Mouse (Mus musculus): ENCODE results near the gene Atg14. TPM values are rescaled to one million over a fixed set of nuclear protein-coding genes. Genes with fewer than 3 reads are reported as not detected.

Gene Atg14
- polyA plus RNA-seq, 1 experiment from 2014 or later: 6.3 TPM

DNA sequence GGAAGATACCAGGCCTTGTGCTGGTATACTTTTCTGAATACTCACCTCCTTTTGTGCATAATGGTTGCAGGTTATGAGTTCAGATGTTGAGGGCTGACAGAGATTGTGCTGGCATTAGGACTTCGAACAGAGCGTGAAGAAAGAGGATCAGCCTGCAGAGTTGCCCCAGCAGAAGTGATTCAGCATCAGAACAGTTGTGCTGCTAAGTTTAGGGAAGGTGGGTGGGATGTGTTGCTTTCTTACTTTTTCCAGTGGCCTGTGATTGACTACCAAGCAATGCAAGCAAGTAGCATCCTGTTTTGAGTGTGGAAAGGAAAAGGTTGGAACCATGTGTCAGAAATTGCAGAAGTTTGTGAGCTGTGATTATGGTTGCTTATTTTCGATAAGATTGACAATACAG lies 56.8 kb downstream of the Atg14 start:
- no peaks in the 10 kb centered on the region for H3K27me3 ChIP-seq (ENCODE audit: insufficient read depth, low read length)
- H3K4me2 ChIP-seq (ENCODE audit: low read depth, low read length): no peak overlapping the region
- TF ChIP-seq EP300 (IDR thresholded peaks at IDR 0.05; ENCODE audit: low read depth): no peak
- TF ChIP-seq CTCF (IDR thresholded peaks at IDR 0.05; ENCODE audit: low read depth): no peak
- ATAC-seq (no peak), DNase-seq (no peak)
- WGBS (ENCODE audit: insufficient replicate concordance): 76% methylated on average over 3 of the region's 3 CpGs
- H3K9ac ChIP-seq (replicated peaks): no peak overlapping the region
- H3K4me3 ChIP-seq (ENCODE audit: low read depth, low read length): no peak overlapping the region
- H3K9me3 ChIP-seq (ENCODE audit: low read length): no peaks in the 10 kb centered on the region
- peaks cover 17% of the 10 kb centered on the region; the same call in 1 of the 2 replicates for H3K36me3 ChIP-seq (replicated peaks; ENCODE audit: insufficient read depth, low read length)
- H3K27ac ChIP-seq (ENCODE audit: low read depth): peak overlapping the region; percentile 49; the same call in 1 of the 2 replicates
- H3K4me1 ChIP-seq (ENCODE audit: insufficient read depth): peaks cover 29% of the 10 kb centered on the region

DNA sequence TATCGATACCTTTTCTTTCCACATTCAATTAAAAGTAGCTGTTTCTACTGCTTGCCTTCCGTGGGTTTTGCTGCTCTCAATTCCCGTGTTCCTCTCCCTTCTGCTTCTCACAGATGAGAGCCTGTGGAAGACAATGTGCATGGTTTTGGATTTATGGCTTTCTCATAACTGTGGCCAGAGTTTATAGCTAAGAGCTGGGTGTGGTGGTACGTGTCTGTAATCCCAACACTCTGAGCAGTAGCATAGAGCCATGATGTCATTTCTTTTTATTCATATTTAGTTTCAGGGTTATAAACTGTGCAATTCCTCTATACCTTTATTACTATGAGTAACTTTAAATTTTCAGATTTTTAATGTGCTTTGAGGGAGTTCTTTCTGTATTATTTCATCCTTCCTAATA lies 60.2 kb downstream of the Atg14 start:
- Histone ChIP-seq H3K9me3 (ENCODE audit: low read length) (no peaks in the 10 kb centered on the region), H3K4me1 (ENCODE audit: insufficient read depth) (peaks cover 19% of the 10 kb centered on the region), H3K36me3 (replicated peaks; ENCODE audit: insufficient read depth, low read length) (peaks cover 16% of the 10 kb centered on the region), H3K9ac (replicated peaks) (no peak overlapping the region), H3K4me3 (ENCODE audit: low read depth, low read length) (no peak overlapping the region), H3K27me3 (ENCODE audit: insufficient read depth, low read length) (no peaks in the 10 kb centered on the region), H3K4me2 (ENCODE audit: low read depth, low read length) (no peak overlapping the region), H3K27ac (ENCODE audit: low read depth) (no peak overlapping the region)
- no peak for DNase-seq
- 86% methylated on average over 4 of the region's 4 CpGs for WGBS (ENCODE audit: insufficient replicate concordance)
- TF ChIP-seq EP300 (IDR thresholded peaks at IDR 0.05; ENCODE audit: low read depth) (no peak), CTCF (IDR thresholded peaks at IDR 0.05; ENCODE audit: low read depth) (no peak)
- no peak for ATAC-seq

DNA sequence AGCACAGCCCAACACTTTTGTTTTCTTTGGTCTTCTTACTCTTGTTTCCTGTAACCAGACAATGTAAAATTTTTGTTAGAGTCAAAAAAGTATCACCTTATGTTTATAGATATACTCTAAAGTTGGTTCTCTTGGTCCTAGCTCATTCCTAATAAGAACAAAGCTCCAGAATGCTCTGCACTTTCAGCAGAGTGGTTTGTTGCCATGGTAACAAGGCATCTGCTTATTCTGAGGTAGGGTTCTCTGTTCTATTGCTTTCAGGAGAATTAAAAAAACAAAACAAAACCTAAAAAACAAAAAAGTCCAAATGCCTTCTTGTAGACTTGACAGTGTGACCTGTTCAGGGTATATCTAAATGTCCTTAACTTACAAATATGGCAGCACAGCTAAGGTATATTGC lies 62.4 kb downstream of the Atg14 start:
- peaks cover 18% of the 10 kb centered on the region for H3K36me3 ChIP-seq (replicated peaks; ENCODE audit: insufficient read depth, low read length)
- H3K27me3 ChIP-seq (ENCODE audit: insufficient read depth, low read length): no peaks in the 10 kb centered on the region
- ATAC-seq: no peak
- no peak overlapping the region for H3K4me3 ChIP-seq (ENCODE audit: low read depth, low read length)
- H3K9me3 ChIP-seq (ENCODE audit: low read length): no peaks in the 10 kb centered on the region
- no peak overlapping the region for H3K9ac ChIP-seq (replicated peaks)
- DNase-seq: no peak
- no peak overlapping the region for H3K27ac ChIP-seq (ENCODE audit: low read depth)
- no peak overlapping the region for H3K4me2 ChIP-seq (ENCODE audit: low read depth, low read length)
- peaks cover 9% of the 10 kb centered on the region; the same call in 1 of the 2 replicates for H3K4me1 ChIP-seq (ENCODE audit: insufficient read depth)
- TF ChIP-seq EP300 (IDR thresholded peaks at IDR 0.05; ENCODE audit: low read depth) (no peak), CTCF (IDR thresholded peaks at IDR 0.05; ENCODE audit: low read depth) (no peak)

DNA sequence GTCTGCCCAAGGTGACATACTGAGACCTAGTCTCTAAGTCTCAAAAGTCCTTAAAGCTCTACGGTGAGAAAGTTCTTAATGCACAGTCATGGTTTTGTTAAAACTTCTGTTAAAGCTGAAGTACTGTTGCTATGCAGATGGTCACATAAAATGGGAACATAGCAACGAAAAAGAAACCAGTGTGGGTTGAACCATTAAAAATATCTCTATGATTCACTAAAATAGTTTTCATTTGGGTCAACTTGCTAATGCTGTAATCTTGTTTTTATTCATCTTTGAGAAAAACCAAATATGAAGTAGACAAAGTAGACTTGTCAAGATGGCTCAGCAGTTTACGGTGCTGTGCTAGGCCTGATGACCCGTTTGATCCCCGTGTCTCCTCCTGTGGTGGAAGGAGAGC lies 63.8 kb downstream of the Atg14 start:
- peaks cover 6% of the 10 kb centered on the region; the same call in 1 of the 2 replicates for H3K4me1 ChIP-seq (ENCODE audit: insufficient read depth)
- TF ChIP-seq CTCF (IDR thresholded peaks at IDR 0.05; ENCODE audit: low read depth) (no peak), EP300 (IDR thresholded peaks at IDR 0.05; ENCODE audit: low read depth) (no peak)
- no peak overlapping the region for H3K4me2 ChIP-seq (ENCODE audit: low read depth, low read length)
- no peaks in the 10 kb centered on the region for H3K27me3 ChIP-seq (ENCODE audit: insufficient read depth, low read length)
- WGBS (ENCODE audit: insufficient replicate concordance): 91% methylated on average over 5 of the region's 5 CpGs
- H3K9me3 ChIP-seq (ENCODE audit: low read length): no peaks in the 10 kb centered on the region
- DNase-seq (no peak), ATAC-seq (no peak)
- H3K4me3 ChIP-seq (ENCODE audit: low read depth, low read length): no peak overlapping the region
- H3K36me3 ChIP-seq (replicated peaks; ENCODE audit: insufficient read depth, low read length): peaks cover 20% of the 10 kb centered on the region
- H3K27ac ChIP-seq (ENCODE audit: low read depth): no peak overlapping the region
- no peak overlapping the region for H3K9ac ChIP-seq (replicated peaks)

DNA sequence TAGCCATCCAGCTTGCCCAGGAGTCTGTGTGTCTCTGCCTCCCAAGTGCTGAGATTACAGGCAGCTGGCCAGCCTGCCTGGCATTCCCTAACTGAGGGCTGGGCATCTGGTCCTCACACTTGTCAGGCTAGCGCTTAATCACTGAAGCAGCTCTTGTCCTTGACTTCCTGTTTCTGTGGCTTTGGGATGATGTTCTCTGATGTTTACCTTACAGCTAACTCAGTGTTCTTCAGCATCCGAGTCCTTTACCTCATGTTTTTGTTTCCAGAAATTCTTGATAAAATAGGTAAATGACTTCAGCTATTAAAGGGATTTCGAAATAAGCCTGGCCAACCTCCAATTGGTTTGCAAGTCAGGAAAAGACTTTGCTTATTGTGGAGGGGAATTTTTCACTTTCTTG lies 66.4 kb downstream of the Atg14 start:
- ATAC-seq: no peak
- Histone ChIP-seq H3K4me1 (ENCODE audit: insufficient read depth) (0 out of 2 replicates have a peak, but pooled peaks cover 4% of the 10 kb centered on the region), H3K36me3 (replicated peaks; ENCODE audit: insufficient read depth, low read length) (peaks cover 18% of the 10 kb centered on the region), H3K4me3 (ENCODE audit: low read depth, low read length) (no peak overlapping the region), H3K4me2 (ENCODE audit: low read depth, low read length) (no peak overlapping the region), H3K9ac (replicated peaks) (no peak overlapping the region), H3K27ac (ENCODE audit: low read depth) (no peak overlapping the region), H3K9me3 (ENCODE audit: low read length) (no peaks in the 10 kb centered on the region), H3K27me3 (ENCODE audit: insufficient read depth, low read length) (no peaks in the 10 kb centered on the region)
- WGBS (ENCODE audit: insufficient replicate concordance): 77% methylated on average over 3 of the region's 3 CpGs
- DNase-seq: no peak
- no peak for TF ChIP-seq CTCF (IDR thresholded peaks at IDR 0.05; ENCODE audit: low read depth)
- TF ChIP-seq EP300 (IDR thresholded peaks at IDR 0.05; ENCODE audit: low read depth): no peak

DNA sequence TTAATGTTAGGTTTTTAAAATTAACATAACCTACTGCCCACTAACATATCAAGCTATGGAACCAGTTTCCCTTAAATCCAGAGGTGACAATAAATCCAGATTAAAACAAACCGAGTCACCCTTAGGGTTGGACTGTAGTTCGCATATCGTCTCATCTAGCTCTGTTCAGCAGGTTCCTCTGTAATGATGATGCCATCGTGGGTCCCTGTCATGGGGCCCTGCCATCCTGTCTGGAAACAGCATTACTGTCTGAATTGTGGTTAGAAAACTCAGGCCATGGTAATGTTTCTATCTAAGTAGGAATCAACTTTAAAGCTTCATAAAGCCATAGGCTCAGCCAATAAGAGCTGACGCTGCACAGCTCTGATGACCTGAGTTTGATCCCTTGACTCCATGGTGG lies 71.8 kb downstream of the Atg14 start:
- TF ChIP-seq CTCF (IDR thresholded peaks at IDR 0.05; ENCODE audit: low read depth): no peak
- no peak for TF ChIP-seq EP300 (IDR thresholded peaks at IDR 0.05; ENCODE audit: low read depth)

DNA sequence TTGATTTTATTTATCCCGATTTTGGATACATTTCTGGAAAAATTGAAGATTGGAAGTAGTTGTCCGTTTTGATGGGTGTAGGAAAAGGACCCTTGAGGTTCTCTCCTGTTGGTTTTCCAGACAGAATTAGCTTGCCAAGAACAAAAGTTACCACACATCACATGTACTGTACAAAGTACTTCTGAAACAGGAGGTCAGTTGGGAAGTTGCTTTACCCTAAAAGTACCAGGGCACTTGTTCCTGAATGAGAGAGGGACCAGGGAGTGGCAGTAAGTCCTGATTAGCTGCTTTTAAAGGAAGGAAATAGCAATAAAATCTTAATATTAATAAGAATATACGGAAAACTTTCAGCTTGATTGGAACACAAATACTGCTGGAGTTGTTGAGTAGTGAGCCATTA lies 73.3 kb downstream of the Atg14 start:
- 76% methylated on average over 3 of the region's 3 CpGs for WGBS (ENCODE audit: insufficient replicate concordance)

More for the DNA sequence above, 71.8 kb downstream of the Atg14 start:
- H3K9ac ChIP-seq (replicated peaks): no peak overlapping the region
- H3K27me3 ChIP-seq (ENCODE audit: insufficient read depth, low read length): no peaks in the 10 kb centered on the region
- H3K36me3 ChIP-seq (replicated peaks; ENCODE audit: insufficient read depth, low read length): peaks cover 4% of the 10 kb centered on the region
- DNase-seq (no peak), ATAC-seq (no peak)
- H3K9me3 ChIP-seq (ENCODE audit: low read length): no peaks in the 10 kb centered on the region
- peaks cover 2% of the 10 kb centered on the region; the same call in 1 of the 2 replicates for H3K4me1 ChIP-seq (ENCODE audit: insufficient read depth)
- H3K4me3 ChIP-seq (ENCODE audit: low read depth, low read length): no peak overlapping the region
- no peak overlapping the region for H3K4me2 ChIP-seq (ENCODE audit: low read depth, low read length)
- H3K27ac ChIP-seq (ENCODE audit: low read depth): no peak overlapping the region
- 65% methylated on average over 5 of the region's 5 CpGs for WGBS (ENCODE audit: insufficient replicate concordance)

More for the DNA sequence above, 73.3 kb downstream of the Atg14 start:
- ATAC-seq: no peak
- no peaks in the 10 kb centered on the region for H3K9me3 ChIP-seq (ENCODE audit: low read length)
- TF ChIP-seq CTCF (IDR thresholded peaks at IDR 0.05; ENCODE audit: low read depth) (no peak), EP300 (IDR thresholded peaks at IDR 0.05; ENCODE audit: low read depth) (no peak)
- H3K27ac ChIP-seq (ENCODE audit: low read depth): no peak overlapping the region
- peaks cover 9% of the 10 kb centered on the region for H3K4me1 ChIP-seq (ENCODE audit: insufficient read depth)
- no peaks in the 10 kb centered on the region; the same call in 1 of the 2 replicates for H3K36me3 ChIP-seq (replicated peaks; ENCODE audit: insufficient read depth, low read length)
- no peaks in the 10 kb centered on the region for H3K27me3 ChIP-seq (ENCODE audit: insufficient read depth, low read length)
- no peak overlapping the region for H3K4me2 ChIP-seq (ENCODE audit: low read depth, low read length)
- no peak for DNase-seq
- H3K4me3 ChIP-seq (ENCODE audit: low read depth, low read length): no peak overlapping the region
- H3K9ac ChIP-seq (replicated peaks): no peak overlapping the region
